Mouse (Mus musculus) myocyte (in vitro differentiated cells): ENCODE data around the gene Zmym3. TPM values are rescaled to one million over a fixed set of nuclear protein-coding genes. Genes with fewer than 3 reads are reported as not detected.

Source experiments
- H3K27me3 ChIP-seq: one replicate; pipeline ENCODE4 v1.6.1; 2011; ENCODE audit not compliant: control insufficient read depth, insufficient read depth, insufficient read length
- H3K36me3 ChIP-seq: one replicate; pipeline ENCODE4 v1.6.1; 2011; ENCODE audit not compliant: control insufficient read depth, insufficient read depth
- H3K4me2 ChIP-seq: one replicate; pipeline ENCODE4 v1.6.1; 2011; ENCODE audit warnings: low read depth, control low read depth
- H3K4me3 ChIP-seq: one replicate; pipeline ENCODE4 v1.5.1; 2011; ENCODE audit warnings: mild to moderate bottlenecking, control low read depth, moderate library complexity
- H3K79me2 ChIP-seq: one replicate; pipeline ENCODE4 v1.6.1; 2011; ENCODE audit not compliant: control insufficient read depth, insufficient read depth
- H3ac ChIP-seq: one replicate; pipeline ENCODE4 v1.6.1; 2011; ENCODE audit not compliant: control insufficient read depth, insufficient read length
- CEBPB ChIP-seq: IDR thresholded peaks from 2 replicates; pipeline ENCODE4 v1.6.1; 2011; ENCODE audit warnings: mild to moderate bottlenecking, moderate library complexity; ENCODE audit not compliant: poor library complexity, insufficient read depth, severe bottlenecking
- E2F4 ChIP-seq: IDR thresholded peaks from one replicate; pipeline ENCODE4 v1.6.1; 2011; ENCODE audit warnings: mild to moderate bottlenecking, control low read depth, moderate library complexity; ENCODE audit not compliant: insufficient read depth
- MAX ChIP-seq: IDR thresholded peaks from one replicate; pipeline ENCODE4 v1.6.1; 2011; ENCODE audit warnings: low read depth, mild to moderate bottlenecking, control low read depth
- MYOD1 ChIP-seq, 3 experiments: IDR thresholded peaks; one replicate each; pipeline ENCODE4 v1.6.1; 2011; ENCODE audit warnings: control low read depth in 2 of 3, low read depth in 2 of 3, mild to moderate bottlenecking in 2 of 3, moderate library complexity in 1 of 3; ENCODE audit not compliant: insufficient read length in 2 of 3, control insufficient read depth in 1 of 3
- MYOG ChIP-seq, 3 experiments: IDR thresholded peaks; one replicate each; pipeline ENCODE4 v1.6.1; 2011; ENCODE audit warnings: control low read depth in 2 of 3, low read depth in 2 of 3, mild to moderate bottlenecking in 2 of 3; ENCODE audit not compliant: insufficient read length in 2 of 3, control insufficient read depth in 1 of 3, insufficient read depth in 1 of 3
- POLR2A ChIP-seq: IDR thresholded peaks from one replicate; pipeline ENCODE4 v1.6.1; 2011; ENCODE audit warnings: low read depth, mild to moderate bottlenecking, control low read depth, moderate library complexity; ENCODE audit not compliant: insufficient read length
- POLR2AphosphoS2 ChIP-seq: IDR thresholded peaks from one replicate; pipeline ENCODE4 v1.6.1; 2011; ENCODE audit warnings: low read depth, control low read depth; ENCODE audit not compliant: insufficient read length
- REST ChIP-seq: IDR thresholded peaks from one replicate; pipeline ENCODE4 v1.6.1; 2011; ENCODE audit warnings: mild to moderate bottlenecking, control low read depth, moderate library complexity; ENCODE audit not compliant: insufficient read depth, insufficient read length
- SRF ChIP-seq: IDR thresholded peaks from one replicate; pipeline ENCODE4 v1.6.1; 2011; ENCODE audit warnings: low read depth; ENCODE audit not compliant: control insufficient read depth, insufficient read length
- TCF12 ChIP-seq: IDR thresholded peaks from one replicate; pipeline ENCODE4 v1.6.1; 2011; ENCODE audit warnings: mild to moderate bottlenecking, control low read depth; ENCODE audit not compliant: poor library complexity, insufficient read depth, severe bottlenecking
- TCF3 ChIP-seq: IDR thresholded peaks from one replicate; pipeline ENCODE4 v1.6.1; 2011; ENCODE audit warnings: low read depth, control low read depth; ENCODE audit not compliant: insufficient read length
- USF1 ChIP-seq: IDR thresholded peaks from one replicate; pipeline ENCODE4 v1.6.1; 2011; ENCODE audit warnings: low read depth, mild to moderate bottlenecking, control low read depth, moderate library complexity
- polyA plus RNA-seq: library from polyadenylated mRNA; unstranded; fragments of >200 nt; fragmentation: generic; extraction: Trizol; gene quantifications from one replicate; pipeline ENCODE4 v1.2.1, GENCODE M21; 2012; ENCODE audit warnings: missing spikeins

Zmym3 gene
- polyA plus RNA-seq = 16.9 TPM

DNA sequence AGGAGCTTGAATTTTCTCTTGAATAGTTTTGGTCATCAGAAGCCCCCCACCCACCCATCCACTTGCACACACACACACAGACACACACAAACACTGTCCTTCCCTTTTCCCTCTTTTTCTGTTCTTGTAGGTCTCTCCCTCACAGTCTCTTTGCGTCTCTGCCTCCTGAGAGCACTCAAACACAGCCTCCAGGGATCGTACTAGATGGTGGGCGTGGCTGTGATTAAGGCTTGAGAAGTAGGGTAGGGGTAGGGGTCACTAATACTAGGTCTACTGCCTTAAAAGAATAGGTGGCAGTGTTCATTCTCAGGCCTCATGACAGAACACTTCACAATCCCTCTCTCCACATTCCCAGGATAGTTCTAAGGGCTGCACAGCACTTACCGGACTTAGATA, at the start of gene Zmym3:
TSS of gene Zmym3 (minus strand) at position 150 of the 396 bp plus-strand sequence.
- Histone ChIP-seq H3K79me2 (no peaks in the 10 kb centered on the region), H3K4me3 (peak within 1 kb of the TSS; percentile 73)

GRCm38 (mm10) chrX:101451591-101451990, 30.9 kb upstream of the Zmym3 start:
- no peak overlapping the region for H3K4me2 ChIP-seq
- peaks cover 5% of the 10 kb centered on the region for H3K79me2 ChIP-seq
- no peak overlapping the region for H3K4me3 ChIP-seq
- no peak overlapping the region for H3ac ChIP-seq
- no peaks in the 10 kb centered on the region for H3K27me3 ChIP-seq
- no peak for TF ChIP-seq POLR2AphosphoS2
- no peak for TF ChIP-seq MYOD1 (IDR thresholded peaks at IDR 0.05; ENCODE audit: control insufficient read depth in 1 of 3, insufficient read length in 2 of 3, low read depth in 2 of 3)
- TF ChIP-seq TCF3 = no peak
- no peak for TF ChIP-seq USF1
- no peak for TF ChIP-seq SRF
- TF ChIP-seq CEBPB = no peak
- TF ChIP-seq MAX = no peak
- TF ChIP-seq REST = no peak
- H3K36me3 ChIP-seq = peaks cover 13% of the 10 kb centered on the region

More for the DNA sequence above, at the start of gene Zmym3:
- Histone ChIP-seq H3K36me3 (no peaks in the 10 kb centered on the region), H3K27me3 (no peaks in the 10 kb centered on the region), H3K4me2 (peak within 1 kb of the TSS; percentile 66), H3ac (peak within 1 kb of the TSS; percentile 81)
- TF ChIP-seq POLR2AphosphoS2 (no peak), TCF12 (no peak), E2F4 (no peak), MAX (no peak), MYOG (IDR thresholded peaks at IDR 0.05; ENCODE audit: control insufficient read depth in 1 of 3, insufficient read depth in 1 of 3, insufficient read length in 2 of 3, low read depth in 2 of 3) (no peak), MYOD1 (IDR thresholded peaks at IDR 0.05; ENCODE audit: control insufficient read depth in 1 of 3, insufficient read length in 2 of 3, low read depth in 2 of 3) (no peak), CEBPB (no peak), SRF (no peak)

GRCm38 (mm10) chrX:101451147-101451546, 30.5 kb upstream of the Zmym3 start:
- TF ChIP-seq MYOD1 (IDR thresholded peaks at IDR 0.05; ENCODE audit: control insufficient read depth in 1 of 3, insufficient read length in 2 of 3, low read depth in 2 of 3) (no peak), REST (no peak), E2F4 (no peak), POLR2A (no peak), TCF3 (no peak), MYOG (IDR thresholded peaks at IDR 0.05; ENCODE audit: control insufficient read depth in 1 of 3, insufficient read depth in 1 of 3, insufficient read length in 2 of 3, low read depth in 2 of 3) (no peak), CEBPB (no peak), SRF (no peak), USF1 (no peak), MAX (no peak), POLR2AphosphoS2 (no peak), TCF12 (no peak)
- H3K36me3 ChIP-seq = peaks cover 17% of the 10 kb centered on the region
- no peak overlapping the region for H3K4me3 ChIP-seq
- peaks cover 5% of the 10 kb centered on the region for H3K79me2 ChIP-seq
- no peak overlapping the region for H3ac ChIP-seq
- no peaks in the 10 kb centered on the region for H3K27me3 ChIP-seq
- no peak overlapping the region for H3K4me2 ChIP-seq

DNA sequence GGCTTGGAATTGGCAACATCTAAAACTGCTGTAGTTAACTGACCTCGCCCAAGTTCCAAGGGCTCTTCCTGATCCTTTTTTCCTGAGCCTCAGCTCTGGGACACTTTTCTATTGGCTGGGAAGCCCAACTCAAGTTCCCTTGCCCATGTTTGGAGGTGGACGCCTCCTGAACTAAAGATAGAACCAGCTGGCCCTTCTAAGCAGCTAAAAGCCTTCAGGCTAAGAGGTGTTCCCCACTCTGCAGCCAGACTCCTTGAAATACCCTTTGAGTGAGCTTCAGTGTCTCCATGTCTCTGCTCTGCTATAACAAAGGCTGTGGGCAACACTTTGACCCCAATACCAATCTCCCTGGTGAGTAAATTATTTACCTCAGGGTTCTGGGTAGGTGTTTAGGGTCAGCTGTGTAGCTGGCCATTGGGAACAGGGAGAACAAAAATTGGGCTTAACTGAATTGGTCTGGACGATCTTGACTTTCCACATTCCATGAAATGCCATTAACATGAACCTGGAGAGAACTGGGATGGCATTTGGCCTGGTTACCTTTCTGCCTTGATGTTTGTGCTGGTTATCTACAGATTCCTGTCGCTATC, 28.3 kb upstream of the Zmym3 start, which contains the start of gene Itgb1bp2:
TSS of gene Itgb1bp2 (plus strand) at position 203 of the 590 bp plus-strand sequence.
- no peak within 1 kb of the TSS for H3ac ChIP-seq
- H3K4me3 ChIP-seq = peak within 1 kb of the TSS; percentile 20
- TF ChIP-seq MAX (no peak), MYOG (IDR thresholded peaks at IDR 0.05; ENCODE audit: control insufficient read depth in 1 of 3, insufficient read depth in 1 of 3, insufficient read length in 2 of 3, low read depth in 2 of 3) (no peak), E2F4 (no peak), POLR2AphosphoS2 (peak; percentile 10), TCF12 (no peak), POLR2A (peak; percentile 19), SRF (peak; percentile 50), REST (no peak), USF1 (no peak)
- peak within 1 kb of the TSS; percentile 59 for H3K4me2 ChIP-seq
- peaks cover 32% of the 10 kb centered on the region for H3K36me3 ChIP-seq
- no peaks in the 10 kb centered on the region for H3K27me3 ChIP-seq
- H3K79me2 ChIP-seq = peaks cover 5% of the 10 kb centered on the region

DNA sequence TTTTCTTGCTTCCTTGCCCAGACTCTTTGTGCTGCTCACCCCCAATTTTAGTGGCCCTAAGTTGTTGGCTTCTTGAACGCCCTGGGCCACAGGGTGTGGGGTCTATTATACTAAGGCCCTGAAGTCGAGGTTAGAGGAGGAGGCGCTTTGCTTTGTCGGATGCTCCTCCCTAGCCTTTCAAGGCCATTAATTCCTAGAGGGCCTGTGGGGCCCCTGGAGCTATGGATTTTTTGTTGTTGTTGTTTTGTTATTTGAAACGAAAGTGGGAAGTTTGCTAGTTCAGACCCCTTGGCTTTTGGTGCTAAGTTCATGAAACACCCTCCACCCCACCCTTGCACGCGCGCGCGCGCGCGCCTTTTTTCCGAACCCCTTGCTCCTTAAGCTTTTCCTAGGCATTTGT, 9.3 kb upstream of the Zmym3 start:
- H3ac ChIP-seq = peak overlapping the region; percentile 6
- H3K27me3 ChIP-seq = no peaks in the 10 kb centered on the region
- TF ChIP-seq SRF (no peak), POLR2A (no peak), REST (no peak), POLR2AphosphoS2 (no peak), CEBPB (no peak)
- H3K36me3 ChIP-seq = peaks cover 4% of the 10 kb centered on the region
- H3K79me2 ChIP-seq = peaks cover 49% of the 10 kb centered on the region
- H3K4me3 ChIP-seq = peak overlapping the region; percentile 63
- peak overlapping the region; percentile 57 for H3K4me2 ChIP-seq
